Mouse (Mus musculus): Measurements from ENCODE around the gene Ccl17. TPM values are rescaled to one million over a fixed set of nuclear protein-coding genes. Genes with fewer than 3 reads are reported as not detected.
A peak's percentile ranks its signal among the peaks of the same experiment; 100 is the strongest.

Gene Ccl17
- total and polyA plus RNA-seq, 2 experiments from 2014 or later, result 4.4 to 8.5 TPM

DNA sequence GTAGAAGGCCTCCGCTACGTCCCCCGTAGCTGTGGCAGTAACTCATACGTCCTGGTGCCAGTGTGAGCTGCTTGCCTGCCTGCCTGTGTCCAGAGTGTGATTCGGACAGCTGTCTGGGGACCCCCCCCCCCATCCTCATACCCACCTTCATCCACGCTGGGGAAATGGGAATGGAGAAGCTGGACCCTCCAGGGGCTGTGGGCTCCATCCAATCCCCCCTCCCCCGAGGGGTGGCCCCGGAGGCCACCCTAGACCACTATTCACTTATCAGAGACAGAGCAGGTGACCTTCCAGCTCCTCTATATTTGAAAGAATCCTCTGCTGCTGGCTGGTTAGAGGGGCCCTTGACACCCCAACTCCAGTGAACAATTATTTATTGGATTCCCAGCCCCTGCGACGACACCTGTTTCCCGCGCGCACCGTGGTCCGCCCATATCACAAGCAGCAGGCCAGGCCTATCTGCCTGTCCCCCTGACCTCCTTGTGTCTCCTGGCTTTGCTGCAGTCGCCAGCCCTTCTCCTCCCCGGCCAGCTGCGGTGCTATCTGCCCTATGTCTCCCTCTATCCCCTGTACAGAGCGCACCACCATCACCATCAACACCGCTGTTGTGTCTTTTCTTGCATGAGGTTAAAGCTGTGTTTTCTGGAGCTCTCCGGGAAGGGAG is 29.6 kb upstream of the Ccl17 start:
- WGBS, result 81% methylated on average over 21 of the region's 21 CpGs
- no peak for DNase-seq (ENCODE audit: low spot score)

DNA sequence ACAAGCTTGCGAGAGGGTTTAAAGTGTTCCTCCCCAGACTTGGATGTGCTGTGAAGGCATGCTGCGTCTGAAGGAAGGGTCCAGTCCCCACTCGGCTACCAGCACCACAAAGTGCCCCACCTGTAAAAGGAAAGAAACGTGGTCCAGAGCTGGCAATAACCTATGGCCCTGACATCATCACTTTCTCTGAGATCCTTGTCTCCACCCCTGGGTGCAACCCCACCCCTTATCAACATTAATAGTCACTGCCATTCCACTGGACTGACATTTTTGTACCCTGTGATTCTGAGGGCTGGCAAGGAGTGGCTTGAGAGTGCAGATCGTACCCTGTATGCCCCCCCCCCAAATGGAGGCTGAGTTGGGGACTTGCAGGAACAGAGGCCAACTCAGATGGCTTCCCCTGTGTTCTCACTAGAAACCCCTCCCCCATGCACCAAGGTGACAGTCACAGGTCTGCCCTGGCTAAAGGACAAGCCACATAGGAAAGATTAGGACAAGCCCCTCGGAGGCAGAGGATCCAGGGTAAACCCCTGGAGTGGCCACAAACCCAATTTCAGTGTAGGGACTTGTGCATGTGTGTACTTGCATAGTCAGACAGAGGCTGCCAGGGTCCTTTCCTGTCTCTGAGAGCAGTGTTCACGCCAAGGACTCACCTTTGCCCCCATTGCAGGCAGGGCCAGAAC is 29.0 kb upstream of the Ccl17 start:
- no peak overlapping the region for H3K27ac ChIP-seq (ENCODE audit: low read depth, low read length)
- H3K9me3 ChIP-seq (ENCODE audit: low read length), result no peaks in the 10 kb centered on the region
- H3K4me1 ChIP-seq (ENCODE audit: insufficient read depth, low read length), result peaks cover 10% of the 10 kb centered on the region; the same call in 1 of the 2 replicates
- no peak for TF ChIP-seq CTCF (IDR thresholded peaks at IDR 0.05)
- no peak for ATAC-seq (ENCODE audit: low FRiP score)
- H3K9ac ChIP-seq (replicated peaks; ENCODE audit: low read length, poor library complexity, severe bottlenecking), result no peak overlapping the region
- WGBS, result 63% methylated on average over 7 of the region's 7 CpGs
- H3K4me3 ChIP-seq (ENCODE audit: low read depth, low read length), result no peak overlapping the region
- peaks cover 12% of the 10 kb centered on the region; the same call in 1 of the 2 replicates for H3K36me3 ChIP-seq (ENCODE audit: insufficient read depth, low read length)
- no peaks in the 10 kb centered on the region for H3K27me3 ChIP-seq (ENCODE audit: insufficient read depth, low read length)
- no peak overlapping the region for H3K4me2 ChIP-seq (ENCODE audit: low read depth, low read length, poor library complexity, severe bottlenecking)
- no peak for DNase-seq (ENCODE audit: low spot score)

More for the DNA sequence above, 29.6 kb upstream of the Ccl17 start:
- Histone ChIP-seq H3K4me3 (ENCODE audit: low read depth, low read length) (no peak overlapping the region), H3K4me2 (ENCODE audit: low read depth, low read length, poor library complexity, severe bottlenecking) (no peak overlapping the region), H3K27me3 (ENCODE audit: insufficient read depth, low read length) (no peaks in the 10 kb centered on the region), H3K9me3 (ENCODE audit: low read length) (no peaks in the 10 kb centered on the region), H3K36me3 (ENCODE audit: insufficient read depth, low read length) (peaks cover 12% of the 10 kb centered on the region; the same call in 1 of the 2 replicates), H3K9ac (replicated peaks; ENCODE audit: low read length, poor library complexity, severe bottlenecking) (no peak overlapping the region), H3K4me1 (ENCODE audit: insufficient read depth, low read length) (peaks cover 10% of the 10 kb centered on the region; the same call in 1 of the 2 replicates), H3K27ac (ENCODE audit: low read depth, low read length) (no peak overlapping the region)
- no peak for TF ChIP-seq CTCF (IDR thresholded peaks at IDR 0.05)
- no peak for ATAC-seq (ENCODE audit: low FRiP score)

DNA sequence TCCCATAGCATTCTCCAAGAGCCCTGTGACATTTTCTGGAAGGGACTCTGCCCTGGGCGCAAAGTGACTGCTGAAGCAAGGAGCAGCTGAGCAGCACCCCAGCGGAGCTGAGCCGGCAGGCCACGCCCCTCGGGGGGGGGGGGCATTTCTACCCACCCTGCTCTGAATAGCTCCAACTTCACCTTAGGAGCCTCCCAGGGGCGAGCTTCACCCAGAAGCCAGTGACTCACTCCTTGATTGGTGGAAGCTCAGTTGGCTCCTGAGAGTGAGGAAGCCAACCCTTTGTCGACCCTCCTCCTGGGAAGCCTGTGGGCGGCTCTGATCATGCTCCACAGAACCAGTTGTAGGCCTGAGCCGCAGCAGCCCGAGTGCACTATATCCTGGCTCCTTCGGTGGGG is 28.4 kb upstream of the Ccl17 start:
- no peak overlapping the region for H3K27ac ChIP-seq (ENCODE audit: low read depth, low read length)
- H3K4me1 ChIP-seq (ENCODE audit: insufficient read depth, low read length), result peaks cover 10% of the 10 kb centered on the region; the same call in 1 of the 2 replicates
- DNase-seq (ENCODE audit: low spot score) (no peak), ATAC-seq (ENCODE audit: low FRiP score) (no peak)
- H3K4me2 ChIP-seq (ENCODE audit: low read depth, low read length, poor library complexity, severe bottlenecking), result no peak overlapping the region
- TF ChIP-seq CTCF (IDR thresholded peaks at IDR 0.05), result no peak
- peaks cover 12% of the 10 kb centered on the region; the same call in 1 of the 2 replicates for H3K36me3 ChIP-seq (ENCODE audit: insufficient read depth, low read length)
- no peak overlapping the region for H3K4me3 ChIP-seq (ENCODE audit: low read depth, low read length)
- WGBS, result 21% methylated on average over 10 of the region's 11 CpGs
- no peaks in the 10 kb centered on the region for H3K27me3 ChIP-seq (ENCODE audit: insufficient read depth, low read length)
- H3K9ac ChIP-seq (replicated peaks; ENCODE audit: low read length, poor library complexity, severe bottlenecking), result no peak overlapping the region
- H3K9me3 ChIP-seq (ENCODE audit: low read length), result no peaks in the 10 kb centered on the region

DNA sequence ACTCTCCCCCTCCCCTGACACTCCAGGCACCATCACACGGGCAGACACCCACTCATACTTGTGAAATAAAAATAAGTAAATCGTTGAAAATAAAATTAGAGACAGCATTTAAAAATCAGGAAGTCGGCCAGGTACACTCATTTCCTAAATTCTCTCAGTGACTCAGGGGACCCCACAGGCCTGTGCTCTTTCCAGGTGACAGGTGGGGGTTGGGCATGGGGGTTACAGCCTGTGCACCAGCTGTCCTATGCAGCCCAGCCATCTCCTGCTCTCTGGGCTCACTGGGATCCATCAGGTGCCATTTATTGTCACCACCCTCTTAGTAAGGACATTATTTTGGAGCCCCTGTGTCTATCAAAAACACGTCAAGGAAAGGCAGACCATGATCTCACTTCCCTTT is 26.4 kb upstream of the Ccl17 start:
- Histone ChIP-seq H3K27ac (ENCODE audit: low read depth, low read length) (no peak overlapping the region), H3K36me3 (ENCODE audit: insufficient read depth, low read length) (peaks cover 12% of the 10 kb centered on the region; the same call in 1 of the 2 replicates), H3K27me3 (ENCODE audit: insufficient read depth, low read length) (no peaks in the 10 kb centered on the region), H3K4me1 (ENCODE audit: insufficient read depth, low read length) (peaks cover 3% of the 10 kb centered on the region; the same call in 1 of the 2 replicates), H3K4me2 (ENCODE audit: low read depth, low read length, poor library complexity, severe bottlenecking) (no peak overlapping the region), H3K9ac (replicated peaks; ENCODE audit: low read length, poor library complexity, severe bottlenecking) (no peak overlapping the region), H3K9me3 (ENCODE audit: low read length) (no peaks in the 10 kb centered on the region), H3K4me3 (ENCODE audit: low read depth, low read length) (no peak overlapping the region)
- WGBS, result 86% methylated on average over 4 of the region's 4 CpGs
- ATAC-seq (ENCODE audit: low FRiP score), result no peak
- DNase-seq (ENCODE audit: low spot score), result no peak
- TF ChIP-seq CTCF (IDR thresholded peaks at IDR 0.05), result no peak

- H3K36me3 ChIP-seq (ENCODE audit: insufficient read depth, low read length), result no peaks in the 10 kb centered on the region
- no peaks in the 10 kb centered on the region for H3K27me3 ChIP-seq (ENCODE audit: insufficient read depth, low read length)
- no peak overlapping the region for H3K9ac ChIP-seq (replicated peaks; ENCODE audit: low read length, poor library complexity, severe bottlenecking)
- H3K4me1 ChIP-seq (ENCODE audit: insufficient read depth, low read length), result peaks cover 3% of the 10 kb centered on the region; the same call in 1 of the 2 replicates
- H3K27ac ChIP-seq (ENCODE audit: low read depth, low read length), result no peak overlapping the region
- H3K4me2 ChIP-seq (ENCODE audit: low read depth, low read length, poor library complexity, severe bottlenecking), result no peak overlapping the region
- 71% methylated on average over 12 of the region's 12 CpGs for WGBS
- no peak overlapping the region for H3K4me3 ChIP-seq (ENCODE audit: low read depth, low read length)
- TF ChIP-seq CTCF (IDR thresholded peaks at IDR 0.05), result peak; percentile 50
- no peak for DNase-seq (ENCODE audit: low spot score)
- no peaks in the 10 kb centered on the region for H3K9me3 ChIP-seq (ENCODE audit: low read length)
- ATAC-seq (ENCODE audit: low FRiP score), result no peak
Measured at GRCm38 (mm10) chr8:94785247-94785985, 24.8 kb upstream of the Ccl17 start.

All from midbrain, postnatal 0 days (tissue).